Mouse (Mus musculus) CD4-positive, CD25-positive, alpha-beta regulatory T cell (primary cell): Measurements from ENCODE around the gene Smcr8. TPM values are rescaled to one million over a fixed set of nuclear protein-coding genes. Genes with fewer than 3 reads are reported as not detected.

Experiments
- polyA plus RNA-seq: library from polyadenylated mRNA; unstranded; fragments of 100-300 nt; shearing (Covaris generic); gene quantifications from one replicate; pipeline ENCODE4 v1.2.1, GENCODE M21; 2017

Smcr8 gene
- 8.8 TPM for polyA plus RNA-seq

GRCm38 (mm10) chr11:60776829-60777740 lies at the start of gene Smcr8, which contains the start of gene Top3a:
Gene Smcr8, plus strand, starts transcription at chr11:60777524.
Gene Top3a, minus strand, starts transcription at chr11:60777365.

GRCm38 (mm10) chr11:60728260-60728761 lies 49.0 kb upstream of the Smcr8 start, which contains the start of gene Mief2:
Gene Mief2, plus strand, starts transcription at chr11:60728398.

GRCm38 (mm10) chr11:60811618-60812017 lies 34.3 kb downstream of the Smcr8 start, which contains the start of gene Shmt1:
Gene Shmt1, minus strand, starts transcription at chr11:60811718.

GRCm38 (mm10) chr11:60830433-60831052 lies 53.2 kb downstream of the Smcr8 start, which contains the start of gene Dhrs7b:
Gene Dhrs7b, plus strand, starts transcription at chr11:60830631.

Other genes starting within 250 kb of the Smcr8 start
- 29.9 TPM for gene Alkbh5, start 241.1 kb upstream of the Smcr8 start, polyA plus RNA-seq
- 43.6 TPM for gene Llgl1, start 77.8 kb upstream of the Smcr8 start, polyA plus RNA-seq
- gene Flii, start 50.3 kb upstream of the Smcr8 start, polyA plus RNA-seq: 174 TPM
- 21.2 TPM for gene Mief2, start 49.1 kb upstream of the Smcr8 start, polyA plus RNA-seq
- gene Top3a, start 159 bp upstream of the Smcr8 start, polyA plus RNA-seq: 22.0 TPM
- gene Shmt1, start 34.2 kb downstream of the Smcr8 start, polyA plus RNA-seq: 21.8 TPM
- gene Dhrs7b, start 53.1 kb downstream of the Smcr8 start, polyA plus RNA-seq: 29.0 TPM
- gene Tmem11, start 101.7 kb downstream of the Smcr8 start, polyA plus RNA-seq: 35.2 TPM
- gene Natd1, start 137.2 kb downstream of the Smcr8 start, polyA plus RNA-seq: 11.1 TPM
- 65.8 TPM for gene Map2k3, start 154.5 kb downstream of the Smcr8 start, polyA plus RNA-seq
- not detected for gene Kcnj12, start 245.0 kb downstream of the Smcr8 start, polyA plus RNA-seq